In genomic region chr2:15181000-15181399, GRCm38 (mm10) we compare ENCODE assay signal across 27 mouse cellular contexts.
"Had no signal": no experiment of that assay in that cellular context is flagged by ENCODE, and none has a peak within 500 bp of the region (broad histone marks: within the 10 kb centered on the region; RNA-seq: fewer than 3 reads in every experiment).

No protein-coding gene starts in this region.

- H3K4me2 ChIP-seq: embryonic facial prominence, embryonic 12.5 days; embryonic facial prominence, embryonic 13.5 days; embryonic facial prominence, embryonic 15.5 days; forebrain, embryonic 12.5 days; forebrain, embryonic 13.5 days; forebrain, embryonic 15.5 days had no signal

- H3K4me1 ChIP-seq: embryonic facial prominence, embryonic 10.5 days; embryonic facial prominence, embryonic 12.5 days; embryonic facial prominence, embryonic 13.5 days; embryonic facial prominence, embryonic 15.5 days; forebrain, embryonic 10.5 days; forebrain, embryonic 12.5 days; forebrain, embryonic 13.5 days; forebrain, embryonic 15.5 days had no signal

- H3K27ac ChIP-seq: embryonic facial prominence, embryonic 10.5 days; embryonic facial prominence, embryonic 12.5 days; embryonic facial prominence, embryonic 13.5 days; embryonic facial prominence, embryonic 15.5 days; forebrain, embryonic 10.5 days; forebrain, embryonic 12.5 days; forebrain, embryonic 13.5 days; forebrain, embryonic 15.5 days; gastrocnemius, adult 2 months; heart, adult 2 months had no signal

- H3K9me3 ChIP-seq: embryonic facial prominence, embryonic 10.5 days; embryonic facial prominence, embryonic 12.5 days; embryonic facial prominence, embryonic 13.5 days; embryonic facial prominence, embryonic 15.5 days; forebrain, embryonic 10.5 days; forebrain, embryonic 12.5 days; forebrain, embryonic 13.5 days; forebrain, embryonic 15.5 days had no signal

- H3K27me3 ChIP-seq: embryonic facial prominence, embryonic 12.5 days; embryonic facial prominence, embryonic 13.5 days; embryonic facial prominence, embryonic 15.5 days; forebrain, embryonic 12.5 days; forebrain, embryonic 13.5 days; forebrain, embryonic 15.5 days had no signal

- H3K4me3 ChIP-seq: embryonic facial prominence, embryonic 10.5 days; embryonic facial prominence, embryonic 12.5 days; embryonic facial prominence, embryonic 13.5 days; embryonic facial prominence, embryonic 15.5 days; erythroblast, embryonic 14.5 days; forebrain, embryonic 10.5 days; forebrain, embryonic 12.5 days; forebrain, embryonic 13.5 days; forebrain, embryonic 15.5 days; gastrocnemius, adult 2 months; heart, adult 2 months had no signal

- H3K36me3 ChIP-seq: embryonic facial prominence, embryonic 10.5 days; embryonic facial prominence, embryonic 12.5 days; embryonic facial prominence, embryonic 13.5 days; embryonic facial prominence, embryonic 15.5 days; forebrain, embryonic 10.5 days; forebrain, embryonic 12.5 days; forebrain, embryonic 15.5 days had no signal

- ATAC-seq: forebrain, embryonic 13.5 days; forebrain, embryonic 14.5 days; forebrain, embryonic 15.5 days; forebrain, embryonic 16.5 days; forebrain, postnatal 0 days had no signal

- H3K9ac ChIP-seq: embryonic facial prominence, embryonic 12.5 days; embryonic facial prominence, embryonic 13.5 days; embryonic facial prominence, embryonic 15.5 days; forebrain, embryonic 12.5 days; forebrain, embryonic 13.5 days; forebrain, embryonic 15.5 days; forebrain, postnatal 0 days had no signal

- DNase-seq: cerebellum, adult 2 months; cerebellum, adult 8-10 months; cerebellum, adult 9-10 months; cerebellum, adult 9-11 months; cerebellum, postnatal 10 days; cerebellum, postnatal 14 days; cerebellum, postnatal 25 days; cerebellum, postnatal 36 days; embryo, embryonic 11 days; forebrain, postnatal 0 days; gastrocnemius, adult 2 months; gastrocnemius, postnatal 10 days; gastrocnemius, postnatal 14 days; gastrocnemius, postnatal 25 days; gastrocnemius, postnatal 36 days; heart, adult 2 months had no signal
